9 mouse cellular contexts compared by ENCODE assay signal in the genomic region with DNA sequence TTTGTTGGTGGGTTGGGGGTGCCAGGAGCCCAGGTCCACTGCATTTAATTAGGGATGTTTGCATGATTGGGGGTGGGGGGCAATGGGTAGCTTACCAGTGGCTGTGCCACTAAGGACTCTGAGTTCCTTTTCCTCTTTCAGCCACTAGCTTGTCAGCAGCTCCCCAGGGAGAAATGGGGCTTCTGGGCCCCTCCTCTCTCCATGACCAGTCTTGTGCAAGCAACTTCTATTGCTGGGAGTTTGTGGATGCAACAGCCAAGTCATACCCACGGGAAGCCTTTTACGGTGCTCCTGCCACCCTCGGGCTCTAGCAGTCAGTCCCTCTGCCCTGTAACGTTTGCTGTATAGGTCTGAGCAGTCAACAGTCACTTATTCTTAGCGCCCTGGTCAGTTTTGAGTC. TPM values are rescaled to one million over a fixed set of nuclear protein-coding genes. Genes with fewer than 3 reads are reported as not detected.
DNase-seq lines count a peak whose midpoint lies in the region; TF ChIP-seq lines count a peak whose summit lies in the region.
"Had no signal": no experiment of that assay in that cellular context is flagged by ENCODE, and none has a peak within 500 bp of the region (broad histone marks: within the 10 kb centered on the region; RNA-seq: fewer than 3 reads in every experiment).

No protein-coding gene starts in this region.

- WGBS in lung, adult 2 months: 52% methylated on average over 5 of the region's 5 CpGs

- no peak overlapping the region for H3K4me3 ChIP-seq in lung, adult 2 months (replicated peaks; ENCODE audit: extremely low read depth, low read depth, low read length)

- peaks cover 7% of the 10 kb centered on the region for H3K4me1 ChIP-seq in lung, adult 2 months (ENCODE audit: control insufficient read depth, insufficient read depth, low read length)

- DNase-seq in heart, adult 9 months (ENCODE audit: low spot score in 2 of 2): peak; percentile 51 to 61
- DNase-seq in heart, postnatal 4 days: no peak
- peak; percentile 18 for DNase-seq in lung, postnatal 14 days
- DNase-seq in lung, adult 2 months: no peak
- DNase-seq in gastrocnemius, postnatal 25 days: peak; percentile 59
- peak; percentile 75 for DNase-seq in skeletal muscle tissue, adult 2 months (ENCODE audit: low read depth, low spot score)
- DNase-seq in yolk sac, embryonic 10.5 days (ENCODE audit: low spot score): no peak
- DNase-seq in retina, postnatal 1 day: no peak
- DNase-seq: thymus, postnatal 36 days had no signal

- TF ChIP-seq CTCF in lung, adult 2 months (IDR thresholded peaks at IDR 0.05; ENCODE audit: insufficient read depth, low read length): no peak

- no peak for TF ChIP-seq POLR2A in lung, adult 2 months (IDR thresholded peaks at IDR 0.05; ENCODE audit: borderline replicate concordance, extremely low read depth, low read depth, low read length)

RNA-seq across cellular contexts. Expression of a gene that starts 5.7 kb away (rescaled TPM):
- total RNA-seq in heart, postnatal 4 days (2021): 10 to 100 TPM; 37.9 to 50.7 TPM
- 18.4 and 43.7 TPM in 2 replicates for polyA plus RNA-seq in lung, adult 2 months (2012; rRNA removed)
- total RNA-seq in gastrocnemius, postnatal 25 days (2021): 10 to 100 TPM; 55.3 to 60.5 TPM

RNA-seq across cellular contexts. Expression of a gene that starts 6.0 kb away (rescaled TPM):
- 10 to 100 TPM; 29.7 to 31.2 TPM for total RNA-seq in heart, postnatal 4 days (2021)
- polyA plus RNA-seq in lung, adult 2 months (2012; rRNA removed): 22.3 and 29.8 TPM in 2 replicates
- 10 to 100 TPM; 12.1 to 20.0 TPM for total RNA-seq in gastrocnemius, postnatal 25 days (2021)

RNA-seq across cellular contexts. Expression of a gene that starts 46.2 kb away (rescaled TPM):
- 10 to 100 TPM; 15.5 to 15.7 TPM for total RNA-seq in heart, postnatal 4 days (2021)
- polyA plus RNA-seq in lung, adult 2 months (2012; rRNA removed): 5.5 and 6.6 TPM in 2 replicates
- 1 to 10 TPM in 1 of 2 experiments, under 1 TPM in 1; 0.84 to 1.1 TPM for total RNA-seq in gastrocnemius, postnatal 25 days (2021)

Comparison
In these comparisons a context has a peak if more than half of its experiments do, and no peak if none do; other contexts are left out.
1. DNase-seq: peak in heart, adult 9 months (2 of 2), lung, postnatal 14 days (single experiment), gastrocnemius, postnatal 25 days (single experiment) and skeletal muscle tissue, adult 2 months (single experiment); none in heart, postnatal 4 days (single experiment), lung, adult 2 months (single experiment), yolk sac, embryonic 10.5 days (single experiment) and retina, postnatal 1 day (single experiment).
2. RNA of a gene that starts 46.2 kb away (total RNA-seq): 15.5 to 15.7 TPM in heart, postnatal 4 days; 0.84 to 1.1 TPM in gastrocnemius, postnatal 25 days; every median in the first group is over 4 times any median in the second.